Mouse (Mus musculus): ENCODE results near the gene Lenep. TPM values are rescaled to one million over a fixed set of nuclear protein-coding genes. Genes with fewer than 3 reads are reported as not detected.
A peak's percentile ranks its signal among the peaks of the same experiment; 100 is the strongest.
"Not testable (repeated sequence)": the region's sequence is repeated elsewhere in the genome, so short reads cannot be mapped to it uniquely, and the experiment has no call there.

The Lenep gene
- 3.1 TPM in 1 of 2 replicates, not detected in the other for total RNA-seq (2021)
- long read RNA-seq, partial matches to known transcripts, result 0 of 2 reads
- long read RNA-seq, other reads (novel, unspliced or antisense), result 0 of 2 reads

- DNase-seq, result no peak
Observed at GRCm38 (mm10) chr3:89402693-89403092, at the start of gene Lenep. Gene Lenep (minus strand): TSS chr3:89402793.

DNA sequence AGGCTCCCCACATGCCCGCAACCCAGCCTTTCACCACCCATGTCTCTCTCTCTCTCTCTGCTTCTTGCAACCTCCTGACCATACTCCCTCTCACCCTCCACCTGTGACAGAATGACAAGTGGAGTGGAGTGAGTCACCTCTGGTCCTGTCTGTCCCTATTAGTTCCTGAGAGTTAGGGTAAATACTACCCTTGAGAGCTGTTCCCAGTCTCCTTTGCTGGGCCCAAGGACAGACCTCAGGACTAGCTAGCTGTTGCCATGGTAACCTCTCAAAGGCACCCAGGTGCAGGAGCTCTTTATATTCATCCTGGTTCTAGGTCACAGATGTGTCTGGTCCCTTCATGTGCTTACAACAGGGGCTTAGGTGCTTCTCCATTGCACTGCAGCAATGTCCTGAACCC lies 49.3 kb upstream of the Lenep start:
- no peak for DNase-seq

DNA sequence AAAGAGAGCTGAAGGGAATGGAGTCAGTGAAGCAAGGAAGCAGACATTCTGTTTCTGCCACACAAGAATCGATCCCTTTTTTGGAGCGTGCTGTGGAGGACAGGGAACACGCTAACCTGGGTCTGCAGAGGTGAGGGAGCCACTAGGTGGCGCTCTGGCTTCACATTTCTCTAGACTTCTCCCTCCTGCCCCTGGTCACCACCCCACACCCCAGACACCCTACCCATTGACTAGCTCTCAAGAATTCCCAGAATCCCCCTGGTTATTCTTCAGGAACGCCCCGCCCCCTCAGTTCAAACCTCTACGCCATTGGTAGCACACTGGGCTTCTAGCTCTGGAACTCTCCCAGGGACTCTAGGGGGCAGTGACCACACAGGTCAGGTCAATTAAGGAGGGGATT lies 46.9 kb upstream of the Lenep start:
- DNase-seq, result peak; percentile 78

- DNase-seq, result peak; percentile 79
Observed at GRCm38 (mm10) chr3:89448720-89449537, 46.3 kb upstream of the Lenep start.

- peak; percentile 70 for DNase-seq
Observed at GRCm38 (mm10) chr3:89440691-89441090, 38.1 kb upstream of the Lenep start.

- no peak for DNase-seq
Observed at GRCm38 (mm10) chr3:89437269-89437668, 34.7 kb upstream of the Lenep start.

DNA sequence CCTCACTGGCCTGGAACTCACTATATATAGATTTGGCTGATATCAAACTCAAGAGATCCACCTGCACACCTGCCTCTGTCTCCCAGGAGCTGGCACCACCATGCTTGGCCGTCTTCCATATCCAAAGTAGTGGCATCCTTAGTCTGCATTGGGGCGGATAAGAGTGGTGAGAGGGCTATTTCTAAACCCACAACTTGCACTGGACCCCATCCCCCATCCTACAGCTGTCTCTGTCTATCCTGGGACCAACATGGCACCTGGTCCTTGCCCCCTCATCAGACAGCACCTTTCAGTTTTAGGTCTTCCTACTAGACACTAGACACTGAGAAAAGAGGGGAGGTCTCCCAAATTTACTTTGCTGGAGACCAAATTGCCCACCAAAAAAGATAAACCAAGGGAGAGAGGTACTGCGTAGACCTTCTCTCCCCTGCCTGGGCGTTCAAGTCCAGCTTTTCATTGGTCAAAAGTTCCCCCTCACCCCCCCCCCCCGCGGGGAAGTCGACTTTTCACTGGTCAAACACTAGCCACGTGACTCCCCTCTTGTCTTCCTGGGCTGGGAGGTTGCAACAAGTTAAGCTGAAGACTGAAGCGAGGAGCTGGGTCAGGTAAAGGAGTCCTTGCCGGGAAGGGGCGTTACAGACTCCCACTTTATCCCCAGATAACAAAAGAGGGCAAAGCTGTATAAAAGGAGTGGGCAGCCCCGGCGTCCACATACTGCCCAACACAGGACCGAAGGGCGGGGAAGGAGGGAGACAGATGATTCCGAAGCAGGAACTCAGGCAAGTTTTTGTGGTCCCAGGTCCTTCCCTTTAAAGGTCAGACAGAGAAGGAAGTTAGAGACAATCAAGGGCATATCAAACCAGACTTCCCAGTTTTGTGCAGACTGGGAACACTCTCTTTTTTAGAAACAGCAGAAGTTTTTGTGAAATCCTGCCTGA lies 33.9 kb upstream of the Lenep start, which contains the start of gene Pbxip1:
Pbxip1 (plus strand) TSS at position 531 of the 938 bp plus-strand sequence.
- peak; percentile 67 for DNase-seq

DNA sequence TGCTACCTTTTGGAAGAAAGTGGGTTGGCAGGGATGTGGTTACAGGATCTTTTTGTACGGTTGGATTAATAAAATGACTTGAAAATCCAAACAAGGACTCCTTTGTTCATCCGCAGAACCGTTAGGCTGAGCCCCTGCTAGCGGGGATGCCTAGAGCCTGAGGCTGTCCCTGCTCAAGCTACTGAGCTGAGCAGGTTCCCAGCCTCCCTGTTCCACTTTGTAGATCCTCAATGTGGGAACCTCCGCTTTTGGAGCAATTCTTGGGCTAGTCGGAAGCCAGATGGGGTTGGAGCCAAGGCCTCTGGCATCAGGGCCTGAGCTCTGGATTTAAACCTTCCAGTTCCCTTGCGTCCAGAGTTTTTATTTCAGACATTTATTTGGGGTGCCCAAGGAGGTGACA lies 32.4 kb upstream of the Lenep start:
- no peak for DNase-seq

DNA sequence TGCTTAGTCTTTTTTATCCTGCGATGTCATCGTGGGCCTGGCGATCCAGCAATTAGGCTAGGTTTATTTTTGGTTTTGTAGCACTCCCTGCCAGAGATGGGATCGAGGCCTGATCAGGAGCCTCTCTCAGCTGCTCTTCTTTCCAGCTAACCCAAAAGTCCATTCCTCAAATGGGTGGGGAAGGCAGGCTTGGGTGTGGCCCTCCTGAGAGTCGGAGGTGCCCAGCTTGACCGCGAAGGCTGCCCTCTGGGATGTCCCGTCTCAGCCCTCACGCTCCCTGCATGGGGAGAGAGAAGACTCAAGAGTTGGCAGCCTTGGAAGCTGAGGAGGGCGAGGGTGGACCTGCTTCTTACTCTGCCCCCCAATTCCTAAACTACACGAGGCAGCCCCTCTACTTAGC lies 31.9 kb upstream of the Lenep start:
- no peak for DNase-seq

GRCm38 (mm10) chr3:89432606-89433005 lies 30.0 kb upstream of the Lenep start:
- DNase-seq, result no peak

- DNase-seq, result peak; percentile 96
Observed at GRCm38 (mm10) chr3:89430171-89431159, 27.9 kb upstream of the Lenep start, which contains the start of gene Pygo2. Gene Pygo2 (plus strand): TSS chr3:89430214.

DNA sequence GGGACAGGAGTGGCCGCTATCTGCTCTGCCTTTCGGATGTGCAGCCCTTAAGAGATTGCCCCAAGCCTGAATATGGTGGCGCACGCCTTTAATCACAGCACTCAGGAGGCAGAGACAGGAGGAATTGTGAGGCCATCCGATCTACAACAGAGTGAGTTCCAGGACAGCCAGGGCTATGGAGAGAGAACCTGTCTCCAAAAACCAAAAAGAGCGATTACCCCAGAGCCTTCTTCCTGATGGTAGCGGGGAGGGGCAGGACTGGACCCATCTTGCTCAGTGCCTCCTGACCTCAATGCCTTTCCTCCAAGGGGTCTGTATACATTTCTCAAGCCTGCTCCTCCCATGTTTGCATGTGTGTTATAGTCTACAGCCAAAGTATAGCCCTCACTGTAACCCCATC lies 26.4 kb upstream of the Lenep start:
- not testable (repeated sequence) for DNase-seq

GRCm38 (mm10) chr3:89425876-89426275 lies 23.3 kb upstream of the Lenep start:
- DNase-seq, result no peak

GRCm38 (mm10) chr3:89425141-89425525 lies 22.5 kb upstream of the Lenep start:
- DNase-seq, result no peak

- no peak for DNase-seq
Observed at GRCm38 (mm10) chr3:89424416-89425140, 22.0 kb upstream of the Lenep start.

DNA sequence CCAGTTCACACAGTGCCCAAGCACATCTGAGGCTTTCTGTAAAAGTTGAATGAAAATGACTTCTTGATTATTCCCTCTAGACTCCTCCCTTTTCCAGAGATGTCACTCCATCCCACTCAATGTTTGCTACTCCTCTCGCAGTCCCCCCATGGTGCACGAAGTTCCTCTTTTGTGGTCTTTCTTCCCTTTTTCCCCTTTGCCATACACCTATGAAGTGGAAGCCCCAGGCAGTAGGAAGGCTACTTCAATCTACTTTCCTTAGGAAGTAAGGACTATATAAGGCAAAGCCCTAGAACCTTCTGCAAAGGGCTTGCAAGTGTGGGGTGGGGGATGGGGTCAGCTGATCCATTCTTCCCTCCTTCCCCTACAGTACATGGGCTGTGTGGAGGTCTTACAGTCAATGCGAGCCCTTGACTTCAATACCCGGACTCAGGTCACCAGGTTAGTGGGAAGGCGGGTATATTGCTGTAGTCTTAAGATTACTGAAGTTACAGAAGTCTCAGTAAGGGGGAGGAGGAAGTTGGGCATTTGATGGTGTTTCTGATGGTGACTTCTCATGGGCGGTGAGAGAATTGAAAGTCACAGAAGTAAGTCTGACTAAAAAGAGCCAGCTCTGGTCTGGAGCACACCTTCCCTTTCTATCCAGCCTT lies 20.1 kb upstream of the Lenep start:
- DNase-seq, result no peak

DNA sequence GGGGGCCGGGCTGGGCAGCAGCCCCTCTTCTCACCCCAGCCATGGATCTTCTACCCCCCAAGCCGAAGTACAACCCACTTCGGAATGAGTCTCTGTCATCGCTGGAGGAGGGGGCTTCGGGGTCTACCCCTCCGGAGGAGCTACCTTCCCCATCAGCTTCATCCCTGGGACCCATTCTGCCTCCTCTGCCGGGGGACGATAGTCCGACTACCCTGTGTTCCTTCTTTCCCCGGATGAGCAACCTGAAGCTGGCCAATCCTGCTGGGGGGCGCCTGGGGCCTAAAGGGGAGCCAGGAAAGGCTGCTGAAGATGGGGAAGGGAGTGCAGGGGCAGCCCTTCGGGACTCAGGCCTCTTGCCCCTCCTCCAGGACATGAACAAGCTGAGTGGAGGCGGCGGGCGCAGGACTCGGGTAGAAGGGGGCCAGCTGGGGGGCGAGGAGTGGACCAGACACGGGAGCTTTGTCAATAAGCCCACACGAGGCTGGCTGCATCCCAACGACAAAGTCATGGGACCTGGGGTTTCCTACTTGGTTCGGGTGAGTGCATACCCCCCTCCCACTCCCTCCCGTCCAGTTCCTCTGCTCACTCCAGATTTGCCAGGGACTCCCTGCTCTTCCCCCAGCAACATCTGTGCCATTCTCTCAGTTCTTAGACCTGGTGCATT lies 19.3 kb upstream of the Lenep start:
- DNase-seq, result no peak

- peak; percentile 74 for DNase-seq
Observed at GRCm38 (mm10) chr3:89421002-89421774, 18.6 kb upstream of the Lenep start.

DNA sequence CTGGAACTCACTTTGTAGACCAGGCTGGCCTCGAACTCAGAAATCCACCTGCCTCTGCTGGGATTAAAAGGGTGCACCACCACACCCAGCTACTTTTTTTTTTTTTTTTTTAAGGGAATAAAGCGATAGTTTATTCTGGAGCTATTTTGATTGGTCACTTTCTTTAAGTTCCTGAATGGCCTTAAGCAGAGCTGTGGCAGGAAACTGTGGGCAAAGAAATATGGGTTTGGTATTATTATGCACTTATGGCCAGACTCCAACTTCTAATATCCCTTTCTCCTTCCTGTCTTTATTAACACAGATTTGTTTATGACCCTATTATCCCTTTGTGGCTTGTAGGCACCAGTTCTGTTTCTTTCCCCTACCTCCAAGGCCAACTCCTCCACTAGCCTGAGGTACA lies 17.8 kb upstream of the Lenep start:
- DNase-seq, result no peak

Data from adrenal gland, postnatal 25 days (tissue).